Mouse (Mus musculus) limb, embryonic 15.5 days (tissue): ENCODE measurements around the gene Slc12a6. TPM values are rescaled to one million over a fixed set of nuclear protein-coding genes. Genes with fewer than 3 reads are reported as not detected.

ENCODE experiments used
- polyA plus RNA-seq: library from polyadenylated mRNA; unstranded; fragments of >200 nt; fragmentation: Nextera tagmentation; extraction: Ambion mirVana; gene quantifications from 2 replicates; pipeline ENCODE4 v1.2.1, GENCODE M21; 2015

Slc12a6 gene
- polyA plus RNA-seq, 1 experiment from 2014 or later: 8.0 TPM

Other genes with a start within 250 kb of the Slc12a6 start
- not detected in 2 replicates for gene Olfr1311, start 241.4 kb upstream of the Slc12a6 start, polyA plus RNA-seq
- not detected in 2 replicates for gene Olfr1312, start 215.6 kb upstream of the Slc12a6 start, polyA plus RNA-seq
- gene Olfr1313, start 188.0 kb upstream of the Slc12a6 start, polyA plus RNA-seq: not detected in 2 replicates
- not detected in 2 replicates for gene Olfr1314, start 169.0 kb upstream of the Slc12a6 start, polyA plus RNA-seq
- gene Olfr1315-ps1, start 150.4 kb upstream of the Slc12a6 start, polyA plus RNA-seq: not detected in 2 replicates
- gene Olfr1316, start 130.8 kb upstream of the Slc12a6 start, polyA plus RNA-seq: not detected in 2 replicates
- gene Olfr1317, start 125.5 kb upstream of the Slc12a6 start, polyA plus RNA-seq: not detected in 2 replicates
- gene Olfr1318, start 111.6 kb upstream of the Slc12a6 start, polyA plus RNA-seq: not detected in 2 replicates
- gene Lpcat4, start 26.4 kb upstream of the Slc12a6 start, polyA plus RNA-seq: 17.0 and 21.0 TPM in 2 replicates
- not detected in 2 replicates for gene Nutm1, start 6.5 kb upstream of the Slc12a6 start, polyA plus RNA-seq
- 185 and 207 TPM in 2 replicates for gene Nop10, start 3.9 kb upstream of the Slc12a6 start, polyA plus RNA-seq
- gene Gm21985, start 489 bp downstream of the Slc12a6 start, polyA plus RNA-seq: not detected in 2 replicates
- 129 and 132 TPM in 2 replicates for gene Emc4, start 102.2 kb downstream of the Slc12a6 start, polyA plus RNA-seq
- 47.8 and 48.9 TPM in 2 replicates for gene Katnbl1, start 113.4 kb downstream of the Slc12a6 start, polyA plus RNA-seq
- gene Emc7, start 189.2 kb downstream of the Slc12a6 start, polyA plus RNA-seq: 20.0 and 20.8 TPM in 2 replicates
- 0.12 and 0.21 TPM in 2 replicates for gene Chrm5, start 214.9 kb downstream of the Slc12a6 start, polyA plus RNA-seq
- gene Aven, start 227.1 kb downstream of the Slc12a6 start, polyA plus RNA-seq: 4.7 and 5.5 TPM in 2 replicates